Mouse (Mus musculus): ENCODE results near the gene Mif4gd. TPM values are rescaled to one million over a fixed set of nuclear protein-coding genes. Genes with fewer than 3 reads are reported as not detected.
A peak's percentile ranks its signal among the peaks of the same experiment; 100 is the strongest.

Mif4gd gene
- total and polyA plus RNA-seq, 3 experiments: 51.3 to 94.0 (median 54.7) TPM

DNA sequence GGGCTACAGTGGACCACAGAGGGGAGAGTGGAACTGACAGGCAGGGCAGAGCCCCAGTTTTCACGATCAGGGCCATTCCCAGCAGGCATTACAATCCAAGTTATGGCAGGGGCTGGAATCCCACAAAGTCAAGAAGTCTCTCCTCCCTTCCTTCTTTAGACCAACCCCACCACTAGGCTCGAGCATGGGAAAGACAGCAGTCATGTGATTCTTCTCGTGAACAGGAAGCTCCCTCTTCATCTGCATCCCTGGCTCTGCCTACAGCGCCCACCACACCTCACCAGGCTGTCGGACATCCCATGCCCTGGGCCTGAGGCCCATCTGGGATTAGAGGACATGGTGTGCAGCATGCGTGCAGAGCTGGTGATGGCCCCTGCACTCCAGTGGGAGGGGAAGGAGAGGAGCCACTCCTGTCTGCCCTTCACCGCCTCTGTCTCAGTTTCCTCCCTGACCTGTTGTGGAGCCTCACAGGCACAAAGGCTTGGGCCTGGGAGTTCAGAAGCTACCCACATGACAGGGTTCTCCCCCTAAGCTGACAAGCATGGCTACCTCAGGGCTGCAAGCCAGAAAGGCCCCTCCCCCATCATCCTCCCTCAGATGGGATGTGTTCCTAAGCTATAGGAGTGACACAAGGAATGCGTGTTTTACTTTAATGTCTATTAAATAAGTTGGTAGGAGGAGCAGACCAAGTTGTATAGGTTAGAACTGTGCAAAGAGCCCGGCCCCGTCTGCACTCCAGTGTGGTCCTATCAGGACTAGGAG, 1.8 kb upstream of the Mif4gd start:
- Histone ChIP-seq H3K27me3 (ENCODE audit: control insufficient read depth, insufficient read depth, low read length) (no peaks in the 10 kb centered on the region), H3K27ac (no peak overlapping the region), H3K4me3 (no peak overlapping the region), H3K36me3 (ENCODE audit: control insufficient read depth, insufficient read depth, low read length) (no peaks in the 10 kb centered on the region), H3K4me1 (ENCODE audit: control insufficient read depth, insufficient read depth, low read length) (peaks cover 5% of the 10 kb centered on the region), H3K79me2 (replicated peaks; ENCODE audit: control insufficient read depth, insufficient read depth, low read length) (no peaks in the 10 kb centered on the region), H3K9ac (ENCODE audit: low read depth, low read length) (no peak overlapping the region)
- DNase-seq: no peak
- no peak for TF ChIP-seq EP300 (IDR thresholded peaks at IDR 0.05; ENCODE audit: insufficient read depth, low read depth, low read length)
- TF ChIP-seq CTCF (IDR thresholded peaks at IDR 0.05): no peak
- no peak for TF ChIP-seq POLR2A (IDR thresholded peaks at IDR 0.05; ENCODE audit: insufficient read depth, low read depth, low read length)
- WGBS: 77% methylated on average over 10 of the region's 10 CpGs
- intact Hi-C loops (cut with DNase I): loop anchor here (5.0 kb wide), 1 partner anchor 122 kb away; the partner anchor contains the start of gene Nt5c

DNA sequence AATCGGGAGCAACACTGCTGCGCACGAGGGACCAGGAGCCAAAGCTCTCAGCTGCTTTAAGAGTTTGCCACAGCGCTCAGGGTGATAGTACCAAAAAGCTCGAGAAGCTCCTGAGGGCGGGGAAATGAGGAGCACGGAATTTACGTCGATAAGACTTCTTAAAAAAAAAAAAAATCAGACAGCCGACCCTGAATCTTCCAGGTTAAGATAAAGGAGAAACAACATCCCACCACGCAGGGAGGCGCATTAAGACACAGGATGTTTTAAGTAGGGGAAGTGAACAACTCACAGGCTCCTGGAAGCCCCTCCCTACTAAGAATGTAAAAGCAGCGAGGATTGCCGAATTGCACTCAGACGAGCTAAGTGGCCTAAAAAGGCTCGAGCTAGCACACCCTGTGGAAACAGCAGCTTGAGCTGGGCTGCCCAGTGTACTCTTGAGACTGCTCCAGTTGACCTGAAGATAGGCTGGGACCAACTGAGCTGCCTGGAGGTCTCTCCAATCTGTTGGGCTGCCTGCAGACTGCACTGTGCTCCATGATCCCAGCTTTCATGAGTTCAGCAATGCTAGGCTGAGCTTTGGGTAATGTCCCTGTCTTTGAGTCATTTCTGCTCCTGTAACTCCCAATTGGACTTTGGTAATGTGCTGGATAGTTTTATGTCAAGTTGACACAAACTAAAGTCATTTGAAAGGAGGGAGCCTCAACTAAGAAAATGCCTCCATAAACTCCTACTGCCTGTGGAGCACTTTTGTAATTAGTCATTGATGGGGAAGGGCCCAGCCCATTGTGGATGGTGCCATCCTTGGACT, 573 bp upstream of the Mif4gd start:
- intact Hi-C loops (cut with DNase I): loop anchor here (5.0 kb wide), 1 partner anchor 121 kb away; the partner anchor contains the start of gene Nt5c
- Histone ChIP-seq H3K4me3 (peak overlapping the region; percentile 90), H3K27me3 (ENCODE audit: control insufficient read depth, insufficient read depth, low read length) (no peaks in the 10 kb centered on the region), H3K36me3 (ENCODE audit: control insufficient read depth, insufficient read depth, low read length) (no peaks in the 10 kb centered on the region), H3K79me2 (replicated peaks; ENCODE audit: control insufficient read depth, insufficient read depth, low read length) (no peaks in the 10 kb centered on the region), H3K4me1 (ENCODE audit: control insufficient read depth, insufficient read depth, low read length) (peaks cover 5% of the 10 kb centered on the region), H3K9ac (ENCODE audit: low read depth, low read length) (peak overlapping the region; percentile 81), H3K27ac (peak overlapping the region; percentile 99)
- DNase-seq: peak in 1 of 2 experiments; percentile 55
- 2% methylated on average over 16 of the region's 16 CpGs for WGBS
- TF ChIP-seq EP300 (IDR thresholded peaks at IDR 0.05; ENCODE audit: insufficient read depth, low read depth, low read length) (no peak), POLR2A (IDR thresholded peaks at IDR 0.05; ENCODE audit: insufficient read depth, low read depth, low read length) (no peak), CTCF (IDR thresholded peaks at IDR 0.05) (no peak)

DNA sequence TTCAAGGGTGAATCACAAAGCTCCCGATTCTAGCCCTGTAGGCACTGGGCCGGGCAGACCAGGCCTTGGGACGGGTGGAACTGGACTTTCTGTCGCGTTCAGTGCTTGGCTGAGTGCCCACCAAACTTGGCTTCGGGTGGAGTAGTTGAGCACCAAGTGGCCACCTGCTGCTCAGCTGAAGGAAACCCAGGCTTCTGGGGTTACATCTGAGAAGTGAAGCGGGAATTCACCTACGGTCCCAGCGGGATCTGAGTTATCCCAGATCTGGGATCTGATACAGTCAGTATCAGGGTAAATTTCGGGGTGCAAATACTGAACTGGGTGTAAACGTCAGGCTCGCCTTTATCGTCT, 735 bp downstream of the Mif4gd start:
- no peaks in the 10 kb centered on the region for H3K79me2 ChIP-seq (replicated peaks; ENCODE audit: control insufficient read depth, insufficient read depth, low read length)
- no peak for TF ChIP-seq EP300 (IDR thresholded peaks at IDR 0.05; ENCODE audit: insufficient read depth, low read depth, low read length)
- peak; percentile 40 for TF ChIP-seq CTCF (IDR thresholded peaks at IDR 0.05)
- H3K27me3 ChIP-seq (ENCODE audit: control insufficient read depth, insufficient read depth, low read length): no peaks in the 10 kb centered on the region
- DNase-seq: peak; percentile 83 to 84
- WGBS: under 1% methylated on average over 13 of the region's 13 CpGs
- peak overlapping the region; percentile 99 for H3K27ac ChIP-seq
- intact Hi-C loops (cut with DNase I): loop anchor here (5.0 kb wide), 1 partner anchor 120 kb away; the partner anchor contains the start of gene Nt5c
- H3K4me3 ChIP-seq: peak overlapping the region; percentile 90
- peak overlapping the region; percentile 81 for H3K9ac ChIP-seq (ENCODE audit: low read depth, low read length)
- H3K4me1 ChIP-seq (ENCODE audit: control insufficient read depth, insufficient read depth, low read length): peaks cover 5% of the 10 kb centered on the region
- H3K36me3 ChIP-seq (ENCODE audit: control insufficient read depth, insufficient read depth, low read length): no peaks in the 10 kb centered on the region

DNA sequence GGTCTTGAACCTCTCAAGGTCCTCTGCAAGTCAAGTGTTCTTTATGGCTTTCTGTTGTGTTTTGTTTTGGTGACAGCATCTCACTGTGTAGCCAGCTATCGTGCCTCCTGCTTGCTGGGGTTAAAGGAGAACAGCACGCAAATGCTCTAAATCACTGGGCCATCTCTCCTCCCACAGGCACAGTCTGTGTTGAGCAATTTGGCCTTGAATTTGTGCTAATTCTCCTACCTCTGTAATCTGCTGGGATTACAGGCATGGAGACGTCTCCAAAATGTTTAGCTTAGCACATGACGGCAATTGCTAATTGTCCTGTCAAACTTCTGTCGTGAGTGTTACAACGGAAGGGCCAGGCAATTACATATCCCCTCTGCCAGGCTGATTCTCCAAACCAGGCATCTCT, 1.6 kb downstream of the Mif4gd start:
- H3K36me3 ChIP-seq (ENCODE audit: control insufficient read depth, insufficient read depth, low read length): no peaks in the 10 kb centered on the region
- WGBS: 88% methylated on average over 6 of the region's 6 CpGs
- H3K4me1 ChIP-seq (ENCODE audit: control insufficient read depth, insufficient read depth, low read length): peaks cover 5% of the 10 kb centered on the region
- H3K9ac ChIP-seq (ENCODE audit: low read depth, low read length): no peak overlapping the region
- H3K27me3 ChIP-seq (ENCODE audit: control insufficient read depth, insufficient read depth, low read length): no peaks in the 10 kb centered on the region
- intact Hi-C loops (cut with DNase I): loop anchor here (5.0 kb wide), 1 partner anchor 119 kb away; the partner anchor contains the start of gene Nt5c
- H3K4me3 ChIP-seq: no peak overlapping the region
- H3K79me2 ChIP-seq (replicated peaks; ENCODE audit: control insufficient read depth, insufficient read depth, low read length): no peaks in the 10 kb centered on the region
- TF ChIP-seq CTCF (IDR thresholded peaks at IDR 0.05) (no peak), EP300 (IDR thresholded peaks at IDR 0.05; ENCODE audit: insufficient read depth, low read depth, low read length) (no peak), POLR2A (IDR thresholded peaks at IDR 0.05; ENCODE audit: insufficient read depth, low read depth, low read length) (no peak)
- H3K27ac ChIP-seq: no peak overlapping the region
- no peak for DNase-seq

DNA sequence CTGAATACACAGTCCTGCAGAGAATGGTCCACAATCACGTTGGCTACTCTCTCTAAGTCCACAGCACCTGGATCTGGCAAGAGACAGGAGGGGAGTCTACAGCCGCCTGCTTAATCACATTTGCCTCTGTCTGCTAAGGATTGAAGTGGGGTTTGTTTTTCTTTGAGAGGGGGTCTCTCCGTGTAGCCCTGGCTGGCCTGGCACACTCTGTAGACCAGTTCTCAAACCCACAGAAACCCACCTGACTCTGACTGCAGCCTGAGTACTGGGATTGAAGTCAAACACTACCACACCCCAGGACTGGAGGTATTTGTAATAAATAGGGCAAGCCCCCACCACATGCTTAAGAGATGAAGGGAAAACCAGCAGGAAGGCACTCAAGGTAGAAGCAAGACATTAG, 3.2 kb downstream of the Mif4gd start:
- H3K36me3 ChIP-seq (ENCODE audit: control insufficient read depth, insufficient read depth, low read length): no peaks in the 10 kb centered on the region; the same call in 1 of the 2 replicates

More for the DNA sequence above, 3.2 kb downstream of the Mif4gd start:
- H3K4me3 ChIP-seq: no peak overlapping the region
- H3K27ac ChIP-seq: no peak overlapping the region
- peaks cover 7% of the 10 kb centered on the region for H3K4me1 ChIP-seq (ENCODE audit: control insufficient read depth, insufficient read depth, low read length)
- no peak for DNase-seq
- no peak overlapping the region for H3K9ac ChIP-seq (ENCODE audit: low read depth, low read length)
- intact Hi-C loops (cut with DNase I): no loop called here
- 70% methylated on average over 3 of the region's 3 CpGs for WGBS
- H3K27me3 ChIP-seq (ENCODE audit: control insufficient read depth, insufficient read depth, low read length): no peaks in the 10 kb centered on the region
- TF ChIP-seq CTCF (IDR thresholded peaks at IDR 0.05) (no peak), POLR2A (IDR thresholded peaks at IDR 0.05; ENCODE audit: insufficient read depth, low read depth, low read length) (no peak), EP300 (IDR thresholded peaks at IDR 0.05; ENCODE audit: insufficient read depth, low read depth, low read length) (no peak)
- peaks cover under 1% of the 10 kb centered on the region; the same call in 1 of the 2 replicates for H3K79me2 ChIP-seq (replicated peaks; ENCODE audit: control insufficient read depth, insufficient read depth, low read length)
